Mouse (Mus musculus): ENCODE measurements around the gene Col8a2. TPM values are rescaled to one million over a fixed set of nuclear protein-coding genes. Genes with fewer than 3 reads are reported as not detected.

The Col8a2 gene
- polyA plus RNA-seq, 1 experiment from 2014 or later: 1.4 TPM

DNA sequence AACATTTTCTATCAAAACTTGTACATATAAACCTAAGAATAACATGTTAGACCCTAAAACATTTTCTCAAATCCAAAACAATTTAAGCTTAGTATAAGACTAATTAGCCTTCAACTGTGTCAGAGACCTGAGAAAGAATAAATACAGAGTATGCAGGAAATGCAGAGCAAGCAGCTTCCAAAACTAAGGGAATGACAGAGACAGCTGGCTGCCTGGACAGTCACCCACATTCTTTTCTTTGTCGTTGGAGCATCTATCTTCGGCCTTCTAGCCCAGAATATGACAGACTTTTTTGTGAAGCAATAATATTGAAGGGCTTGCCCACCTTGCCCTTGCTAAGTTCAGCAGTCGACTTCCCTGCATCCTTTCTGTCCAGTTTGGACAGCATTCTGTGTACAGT lies 17.3 kb upstream of the Col8a2 start:
- ATAC-seq (ENCODE audit: insufficient number of reproducible peaks, low FRiP score, low TSS enrichment, low read depth) (no peak), DNase-seq (ENCODE audit: low spot score) (no peak)
- Histone ChIP-seq H3K4me2 (ENCODE audit: low read depth, severe bottlenecking) (no peak overlapping the region), H3K9me3 (ENCODE audit: control insufficient read depth, low read length) (no peaks in the 10 kb centered on the region), H3K36me3 (ENCODE audit: control insufficient read depth, insufficient read depth, low read length) (peaks cover 9% of the 10 kb centered on the region), H3K27ac (replicated peaks; ENCODE audit: low read depth, low read length) (no peak overlapping the region), H3K4me1 (ENCODE audit: control insufficient read depth, insufficient read depth, low read length) (no peaks in the 10 kb centered on the region), H3K4me3 (ENCODE audit: low read depth, low read length) (no peak overlapping the region), H3K27me3 (ENCODE audit: control insufficient read depth, insufficient read depth, low read length) (no peaks in the 10 kb centered on the region), H3K9ac (ENCODE audit: low read length) (no peak overlapping the region)
- WGBS: 86% methylated on average over 3 of the region's 3 CpGs

DNA sequence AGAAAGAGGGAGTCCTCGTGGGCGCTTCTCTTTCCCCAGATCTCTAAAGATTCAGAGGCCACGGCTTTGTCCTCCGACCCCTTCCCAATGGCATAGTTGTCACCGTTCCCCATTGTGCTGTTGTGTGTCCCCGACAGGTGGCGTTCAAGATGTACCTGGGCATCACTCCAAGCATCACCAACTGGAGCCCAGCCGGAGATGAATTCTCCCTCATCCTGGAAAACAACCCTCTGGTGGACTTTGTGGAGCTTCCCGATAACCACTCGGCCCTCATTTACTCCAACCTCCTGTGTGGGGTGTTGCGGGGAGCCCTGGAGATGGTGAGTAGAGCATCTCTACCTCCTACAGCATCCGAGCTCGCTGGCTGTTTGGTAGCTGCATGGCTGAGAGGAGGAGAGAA lies 12.8 kb upstream of the Col8a2 start:
- DNase-seq (ENCODE audit: low spot score): no peak

DNA sequence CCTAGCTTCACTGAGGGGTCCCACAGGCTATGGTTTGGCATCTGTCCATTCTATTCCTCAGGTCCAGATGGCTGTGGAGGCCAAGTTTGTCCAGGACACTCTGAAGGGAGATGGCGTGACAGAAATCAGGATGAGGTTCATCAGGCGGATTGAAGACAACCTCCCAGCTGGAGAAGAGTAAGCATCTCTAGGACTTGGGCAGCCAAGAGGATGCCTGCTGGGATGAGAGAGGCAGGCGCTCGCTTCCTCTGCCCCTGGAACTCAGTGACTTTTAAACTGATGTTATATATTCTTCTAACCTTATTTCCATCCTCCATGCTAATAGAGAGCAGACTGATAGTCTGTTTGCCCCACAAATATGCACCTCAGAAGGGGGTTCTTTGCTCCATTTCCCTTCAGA lies 11.5 kb upstream of the Col8a2 start:
- Histone ChIP-seq H3K36me3 (ENCODE audit: control insufficient read depth, insufficient read depth, low read length) (peaks cover 9% of the 10 kb centered on the region), H3K27me3 (ENCODE audit: control insufficient read depth, insufficient read depth, low read length) (no peaks in the 10 kb centered on the region), H3K4me1 (ENCODE audit: control insufficient read depth, insufficient read depth, low read length) (peaks cover 19% of the 10 kb centered on the region), H3K27ac (replicated peaks; ENCODE audit: low read depth, low read length) (no peak overlapping the region), H3K4me3 (ENCODE audit: low read depth, low read length) (no peak overlapping the region), H3K4me2 (ENCODE audit: low read depth, severe bottlenecking) (no peak overlapping the region), H3K9me3 (ENCODE audit: control insufficient read depth, low read length) (no peaks in the 10 kb centered on the region), H3K9ac (ENCODE audit: low read length) (no peak overlapping the region)
- DNase-seq (ENCODE audit: low spot score) (no peak), ATAC-seq (ENCODE audit: insufficient number of reproducible peaks, low FRiP score, low TSS enrichment, low read depth) (no peak)
- 93% methylated on average over 4 of the region's 4 CpGs for WGBS

More for the DNA sequence above, 12.8 kb upstream of the Col8a2 start:
- Histone ChIP-seq H3K36me3 (ENCODE audit: control insufficient read depth, insufficient read depth, low read length) (peaks cover 9% of the 10 kb centered on the region), H3K4me3 (ENCODE audit: low read depth, low read length) (no peak overlapping the region), H3K4me2 (ENCODE audit: low read depth, severe bottlenecking) (no peak overlapping the region), H3K9me3 (ENCODE audit: control insufficient read depth, low read length) (no peaks in the 10 kb centered on the region), H3K9ac (ENCODE audit: low read length) (no peak overlapping the region), H3K27me3 (ENCODE audit: control insufficient read depth, insufficient read depth, low read length) (no peaks in the 10 kb centered on the region), H3K27ac (replicated peaks; ENCODE audit: low read depth, low read length) (no peak overlapping the region), H3K4me1 (ENCODE audit: control insufficient read depth, insufficient read depth, low read length) (peaks cover 14% of the 10 kb centered on the region)
- 82% methylated on average over 13 of the region's 13 CpGs for WGBS
- no peak for ATAC-seq (ENCODE audit: insufficient number of reproducible peaks, low FRiP score, low TSS enrichment, low read depth)

DNA sequence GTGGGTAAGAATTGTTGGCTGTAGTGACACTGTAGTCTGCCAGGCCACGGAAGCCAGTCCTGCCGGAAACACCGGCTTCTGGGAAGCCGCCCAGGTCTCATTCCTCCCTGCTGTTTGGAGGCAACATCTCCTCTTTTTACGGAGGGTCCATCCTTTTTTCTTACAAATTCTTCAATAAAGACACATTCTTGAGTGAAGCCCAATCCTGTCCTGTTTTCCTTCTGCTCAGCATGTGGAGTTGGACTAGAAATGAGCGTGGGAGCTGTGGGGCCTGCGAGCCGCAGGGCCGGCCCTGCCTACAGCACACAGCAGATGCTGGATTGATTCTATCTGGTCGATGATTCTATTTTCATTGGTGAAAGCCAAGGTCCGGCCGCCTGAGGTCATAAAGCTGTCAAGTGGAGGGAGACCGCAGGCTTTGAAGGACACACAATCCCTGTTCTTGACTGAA lies 10.9 kb upstream of the Col8a2 start:
- no peak overlapping the region for H3K4me3 ChIP-seq (ENCODE audit: low read depth, low read length)
- H3K9ac ChIP-seq (ENCODE audit: low read length): no peak overlapping the region
- no peak for ATAC-seq (ENCODE audit: insufficient number of reproducible peaks, low FRiP score, low TSS enrichment, low read depth)

DNA sequence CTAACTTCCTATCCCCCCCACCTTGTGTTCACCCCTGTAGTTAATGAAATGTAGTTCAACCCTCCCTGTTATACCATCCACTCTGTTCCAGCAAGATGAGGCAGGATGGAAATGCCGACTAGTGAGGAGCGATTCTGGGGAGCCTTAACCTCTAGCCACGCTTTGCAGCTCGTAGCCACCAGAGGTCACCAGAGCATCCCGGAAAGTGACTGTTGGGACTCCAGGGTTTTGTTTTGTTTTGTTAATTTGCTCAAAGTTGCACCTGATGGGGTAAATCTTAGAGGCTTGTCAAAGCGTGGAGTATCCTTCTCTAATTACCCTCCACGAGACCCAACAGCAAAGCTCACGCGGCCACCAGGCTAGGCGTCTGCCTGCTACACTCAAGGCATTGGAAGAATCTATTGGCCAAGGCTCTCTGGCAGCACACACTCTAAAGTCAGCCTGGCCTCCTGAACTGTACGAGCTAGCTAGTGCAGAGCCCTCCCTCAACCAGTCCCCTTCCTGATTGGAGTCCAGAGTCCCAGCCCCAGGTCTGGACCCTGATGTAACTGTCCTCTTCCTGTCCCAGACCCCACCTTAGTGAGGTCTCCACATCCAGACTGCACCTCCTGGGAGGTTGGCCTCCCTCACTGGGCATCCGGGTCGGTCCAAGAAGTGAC lies 8.6 kb upstream of the Col8a2 start:
- ATAC-seq (ENCODE audit: insufficient number of reproducible peaks, low FRiP score, low TSS enrichment, low read depth): peak; percentile 58
- peaks cover 7% of the 10 kb centered on the region; the same call in 1 of the 2 replicates for H3K36me3 ChIP-seq (ENCODE audit: control insufficient read depth, insufficient read depth, low read length)
- 3% methylated on average over 13 of the region's 13 CpGs for WGBS
- H3K4me1 ChIP-seq (ENCODE audit: control insufficient read depth, insufficient read depth, low read length): peaks cover 19% of the 10 kb centered on the region
- H3K9me3 ChIP-seq (ENCODE audit: control insufficient read depth, low read length): no peaks in the 10 kb centered on the region
- peak overlapping the region; percentile 43; the same call in 1 of the 2 replicates for H3K9ac ChIP-seq (ENCODE audit: low read length)
- H3K4me3 ChIP-seq (ENCODE audit: low read depth, low read length): no peak overlapping the region
- peak; percentile 85 for DNase-seq (ENCODE audit: low spot score)
- no peaks in the 10 kb centered on the region for H3K27me3 ChIP-seq (ENCODE audit: control insufficient read depth, insufficient read depth, low read length)
- peak overlapping the region; percentile 87 for H3K27ac ChIP-seq (replicated peaks; ENCODE audit: low read depth, low read length)
- peak overlapping the region; percentile 47 for H3K4me2 ChIP-seq (ENCODE audit: low read depth, severe bottlenecking)

More for the DNA sequence above, 10.9 kb upstream of the Col8a2 start:
- Histone ChIP-seq H3K4me2 (ENCODE audit: low read depth, severe bottlenecking) (no peak overlapping the region), H3K4me1 (ENCODE audit: control insufficient read depth, insufficient read depth, low read length) (peaks cover 19% of the 10 kb centered on the region), H3K27ac (replicated peaks; ENCODE audit: low read depth, low read length) (no peak overlapping the region), H3K27me3 (ENCODE audit: control insufficient read depth, insufficient read depth, low read length) (no peaks in the 10 kb centered on the region), H3K9me3 (ENCODE audit: control insufficient read depth, low read length) (no peaks in the 10 kb centered on the region), H3K36me3 (ENCODE audit: control insufficient read depth, insufficient read depth, low read length) (peaks cover 9% of the 10 kb centered on the region)
- WGBS: 83% methylated on average over 13 of the region's 13 CpGs
- DNase-seq (ENCODE audit: low spot score): no peak

DNA sequence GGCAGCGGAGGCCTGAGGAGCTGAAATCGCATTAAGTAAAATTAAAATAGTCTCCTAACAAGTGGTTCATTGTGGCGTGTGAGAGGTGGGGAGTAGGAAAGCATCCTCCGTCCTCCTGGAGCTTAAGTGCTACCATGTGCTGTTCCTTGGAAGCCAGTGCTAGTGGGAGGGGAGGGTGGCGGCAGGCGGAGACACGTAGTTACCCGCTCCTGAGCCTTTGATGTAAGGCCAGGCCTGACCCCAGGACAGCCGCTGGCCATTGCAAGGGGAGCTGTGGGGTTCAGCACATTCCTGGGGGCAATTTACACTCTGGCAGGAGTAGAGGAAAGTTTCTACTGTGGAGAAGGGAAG lies 8.1 kb upstream of the Col8a2 start:
- Histone ChIP-seq H3K4me2 (ENCODE audit: low read depth, severe bottlenecking) (peak overlapping the region; percentile 47), H3K4me1 (ENCODE audit: control insufficient read depth, insufficient read depth, low read length) (peaks cover 19% of the 10 kb centered on the region), H3K9ac (ENCODE audit: low read length) (peak overlapping the region; percentile 43), H3K4me3 (ENCODE audit: low read depth, low read length) (no peak overlapping the region), H3K36me3 (ENCODE audit: control insufficient read depth, insufficient read depth, low read length) (peaks cover 4% of the 10 kb centered on the region; the same call in 1 of the 2 replicates), H3K9me3 (ENCODE audit: control insufficient read depth, low read length) (no peaks in the 10 kb centered on the region), H3K27ac (replicated peaks; ENCODE audit: low read depth, low read length) (peak overlapping the region; percentile 87), H3K27me3 (ENCODE audit: control insufficient read depth, insufficient read depth, low read length) (0 out of 2 replicates have a peak, but pooled peaks cover 3% of the 10 kb centered on the region)
- WGBS: 7% methylated on average over 9 of the region's 9 CpGs
- ATAC-seq (ENCODE audit: insufficient number of reproducible peaks, low FRiP score, low TSS enrichment, low read depth) (peak; percentile 72), DNase-seq (ENCODE audit: low spot score) (peak; percentile 76)

DNA sequence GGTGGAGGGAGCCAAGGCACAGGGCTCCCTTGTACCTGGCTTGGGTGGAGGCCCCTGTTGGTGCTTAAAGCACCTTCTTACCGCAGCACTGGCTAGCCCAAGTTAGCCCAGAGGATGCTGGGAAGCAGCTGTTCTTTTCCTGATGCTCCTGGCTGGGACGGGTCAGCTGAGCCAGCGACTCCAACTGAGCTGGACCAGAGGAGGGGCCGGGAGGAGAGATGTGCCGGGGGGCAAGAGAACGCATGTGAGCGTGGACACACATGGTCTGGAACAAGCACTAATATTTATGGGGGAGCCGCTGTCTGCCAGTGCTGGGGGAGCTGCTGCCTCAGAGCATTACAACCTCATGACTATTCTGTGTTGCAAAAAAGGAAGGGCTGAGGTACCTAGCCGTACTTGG lies 7.6 kb upstream of the Col8a2 start:
- H3K9me3 ChIP-seq (ENCODE audit: control insufficient read depth, low read length): no peaks in the 10 kb centered on the region
- 0 out of 2 replicates have a peak, but pooled peaks cover 4% of the 10 kb centered on the region for H3K27me3 ChIP-seq (ENCODE audit: control insufficient read depth, insufficient read depth, low read length)
- peak overlapping the region; percentile 43 for H3K9ac ChIP-seq (ENCODE audit: low read length)
- DNase-seq (ENCODE audit: low spot score) (no peak), ATAC-seq (ENCODE audit: insufficient number of reproducible peaks, low FRiP score, low TSS enrichment, low read depth) (no peak; the same call in 1 of the 2 replicates)
- H3K4me3 ChIP-seq (ENCODE audit: low read depth, low read length): no peak overlapping the region
- peaks cover 19% of the 10 kb centered on the region for H3K4me1 ChIP-seq (ENCODE audit: control insufficient read depth, insufficient read depth, low read length)
- peak overlapping the region; percentile 47; the same call in 1 of the 2 replicates for H3K4me2 ChIP-seq (ENCODE audit: low read depth, severe bottlenecking)
- peak overlapping the region; percentile 87 for H3K27ac ChIP-seq (replicated peaks; ENCODE audit: low read depth, low read length)
- 28% methylated on average over 9 of the region's 9 CpGs for WGBS
- H3K36me3 ChIP-seq (ENCODE audit: control insufficient read depth, insufficient read depth, low read length): peaks cover 2% of the 10 kb centered on the region; the same call in 1 of the 2 replicates

DNA sequence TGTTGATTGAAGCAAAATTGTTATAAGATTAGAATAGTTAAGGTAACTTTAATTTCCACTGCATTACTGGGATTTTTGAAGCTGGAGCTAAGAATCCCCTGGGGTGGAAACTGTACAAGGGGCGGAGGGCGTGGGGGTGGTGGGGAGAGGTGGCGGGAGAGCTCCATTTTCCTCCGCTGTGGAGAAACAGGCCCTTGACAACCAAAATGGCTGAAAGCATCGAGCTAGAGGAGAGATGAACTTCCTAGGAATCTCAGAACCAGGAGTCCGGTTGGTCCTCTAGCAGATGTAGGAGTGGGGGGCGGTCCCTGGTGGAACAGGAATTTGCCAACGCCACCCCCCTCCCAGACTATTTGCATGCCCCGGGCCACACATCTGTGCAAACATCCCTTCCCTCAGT lies 4.9 kb upstream of the Col8a2 start:
- no peak for ATAC-seq (ENCODE audit: insufficient number of reproducible peaks, low FRiP score, low TSS enrichment, low read depth)
- Histone ChIP-seq H3K9me3 (ENCODE audit: control insufficient read depth, low read length) (no peaks in the 10 kb centered on the region), H3K4me2 (ENCODE audit: low read depth, severe bottlenecking) (no peak overlapping the region), H3K4me3 (ENCODE audit: low read depth, low read length) (no peak overlapping the region), H3K27me3 (ENCODE audit: control insufficient read depth, insufficient read depth, low read length) (peaks cover 20% of the 10 kb centered on the region), H3K4me1 (ENCODE audit: control insufficient read depth, insufficient read depth, low read length) (peaks cover 23% of the 10 kb centered on the region), H3K9ac (ENCODE audit: low read length) (no peak overlapping the region), H3K36me3 (ENCODE audit: control insufficient read depth, insufficient read depth, low read length) (no peaks in the 10 kb centered on the region), H3K27ac (replicated peaks; ENCODE audit: low read depth, low read length) (no peak overlapping the region)
- 73% methylated on average over 9 of the region's 9 CpGs for WGBS
- no peak for DNase-seq (ENCODE audit: low spot score)

Data from limb, embryonic 11.5 days (tissue).